Mouse (Mus musculus): ENCODE results near the gene Pcsk7. TPM values are rescaled to one million over a fixed set of nuclear protein-coding genes. Genes with fewer than 3 reads are reported as not detected.
A peak's percentile ranks its signal among the peaks of the same experiment; 100 is the strongest.

Gene Pcsk7
- total and polyA plus RNA-seq, 2 experiments: 27.7 to 29.3 TPM

DNA sequence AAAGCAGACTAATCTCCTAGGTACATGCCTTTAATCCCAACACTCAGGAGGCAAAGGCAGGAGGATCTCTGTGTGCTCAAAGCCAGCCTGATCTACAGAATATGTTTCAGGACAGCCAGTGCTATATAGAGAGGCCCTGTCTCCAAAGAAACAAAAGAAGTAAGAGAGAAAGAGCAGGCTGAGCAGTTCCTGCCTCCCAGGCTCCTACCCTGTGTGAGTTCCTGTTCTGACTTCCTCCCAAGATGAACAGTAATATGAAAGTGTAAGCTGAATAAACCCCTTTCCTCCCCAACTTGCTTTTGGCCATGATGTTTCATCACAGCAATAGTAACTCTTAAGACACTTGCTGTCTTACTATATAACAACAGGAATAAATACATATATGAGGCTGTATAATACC, 12.6 kb upstream of the Pcsk7 start:
- DNase-seq (ENCODE audit: extremely low read depth, low read depth, low spot score): no peak
- TF ChIP-seq CTCF (IDR thresholded peaks at IDR 0.05; ENCODE audit: low read depth, low read length): no peak
- TF ChIP-seq POLR2A (IDR thresholded peaks at IDR 0.05; ENCODE audit: extremely low read depth, insufficient read depth, low read length): no peak
- Histone ChIP-seq H3K79me2 (ENCODE audit: control insufficient read depth, insufficient read depth, low read length) (peaks cover 2% of the 10 kb centered on the region; the same call in 1 of the 2 replicates), H3K27me3 (ENCODE audit: control insufficient read depth, insufficient read depth, low read length) (no peaks in the 10 kb centered on the region), H3K27ac (replicated peaks; ENCODE audit: insufficient read depth, low read depth, low read length) (no peak overlapping the region), H3K36me3 (ENCODE audit: control insufficient read depth, insufficient read depth, low read length) (peaks cover 55% of the 10 kb centered on the region), H3K9ac (ENCODE audit: low read depth, low read length) (no peak overlapping the region), H3K4me1 (ENCODE audit: control insufficient read depth, insufficient read depth, low read length) (no peaks in the 10 kb centered on the region), H3K4me3 (ENCODE audit: insufficient read depth, low read depth, low read length) (no peak overlapping the region)

DNA sequence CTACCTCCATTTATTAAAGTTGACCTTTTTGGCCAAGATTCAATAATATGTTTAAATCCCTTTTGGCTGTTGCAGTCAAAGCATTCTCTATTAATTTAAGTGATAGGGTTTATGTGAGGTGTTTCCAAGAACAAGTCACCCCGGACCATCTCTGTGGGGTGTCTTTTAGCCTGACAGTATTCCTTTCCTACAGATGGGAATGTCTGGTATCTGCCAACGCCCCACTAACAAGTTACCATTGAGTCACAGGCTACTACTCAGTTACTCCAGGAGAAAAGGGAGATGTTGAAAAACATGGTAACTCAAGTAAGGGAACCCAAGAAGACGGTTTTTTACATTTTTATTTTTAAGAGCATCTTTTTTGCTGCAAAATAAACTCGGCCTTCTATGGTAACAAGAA, 1.1 kb upstream of the Pcsk7 start:
- 61% methylated on average over 4 of the region's 4 CpGs for WGBS
- Histone ChIP-seq H3K27ac (replicated peaks; ENCODE audit: insufficient read depth, low read depth, low read length) (peak overlapping the region; percentile 79), H3K79me2 (ENCODE audit: control insufficient read depth, insufficient read depth, low read length) (peaks cover 21% of the 10 kb centered on the region), H3K27me3 (ENCODE audit: control insufficient read depth, insufficient read depth, low read length) (no peaks in the 10 kb centered on the region), H3K4me3 (ENCODE audit: insufficient read depth, low read depth, low read length) (0 out of 2 replicates have a peak overlapping the region, but pooled peaks have one; percentile 95), H3K4me1 (ENCODE audit: control insufficient read depth, insufficient read depth, low read length) (peaks cover 11% of the 10 kb centered on the region), H3K36me3 (ENCODE audit: control insufficient read depth, insufficient read depth, low read length) (peaks cover 11% of the 10 kb centered on the region), H3K9ac (ENCODE audit: low read depth, low read length) (no peak overlapping the region)
- no peak for DNase-seq (ENCODE audit: extremely low read depth, low read depth, low spot score)
- TF ChIP-seq CTCF (IDR thresholded peaks at IDR 0.05; ENCODE audit: low read depth, low read length) (no peak), POLR2A (IDR thresholded peaks at IDR 0.05; ENCODE audit: extremely low read depth, insufficient read depth, low read length) (no peak)

DNA sequence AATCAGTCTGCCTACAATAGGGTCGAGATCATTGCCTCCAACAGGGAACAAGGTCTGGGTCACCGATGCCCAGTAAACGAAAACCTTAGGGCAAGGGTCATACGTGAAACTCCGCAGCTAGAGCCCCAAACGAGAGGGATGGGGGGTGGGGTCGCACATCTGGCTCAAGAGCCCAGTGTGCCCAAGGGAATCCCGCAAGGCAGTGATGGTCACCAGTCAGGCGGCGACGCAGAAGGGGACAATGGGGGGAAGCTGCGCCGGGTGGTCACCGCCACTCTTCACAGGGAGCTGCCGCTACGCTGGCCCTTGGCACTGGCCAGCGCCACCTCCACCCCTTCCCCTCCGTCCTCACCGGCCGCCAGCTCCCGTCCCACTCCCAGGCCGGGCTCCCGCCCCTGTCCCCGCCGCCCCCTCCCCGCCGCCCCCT, 473 bp upstream of the Pcsk7 start:
- H3K4me3 ChIP-seq (ENCODE audit: insufficient read depth, low read depth, low read length): peak overlapping the region; percentile 95
- H3K36me3 ChIP-seq (ENCODE audit: control insufficient read depth, insufficient read depth, low read length): peaks cover 11% of the 10 kb centered on the region
- peak overlapping the region; percentile 88 for H3K9ac ChIP-seq (ENCODE audit: low read depth, low read length)
- TF ChIP-seq POLR2A (IDR thresholded peaks at IDR 0.05; ENCODE audit: extremely low read depth, insufficient read depth, low read length) (0 out of 2 replicates have a peak, but pooled peaks have one; percentile 13), CTCF (IDR thresholded peaks at IDR 0.05; ENCODE audit: low read depth, low read length) (no peak)
- WGBS: under 1% methylated on average over 21 of the region's 27 CpGs
- DNase-seq (ENCODE audit: extremely low read depth, low read depth, low spot score): peak; percentile 84
- H3K27ac ChIP-seq (replicated peaks; ENCODE audit: insufficient read depth, low read depth, low read length): peak overlapping the region; percentile 79
- peaks cover 11% of the 10 kb centered on the region for H3K4me1 ChIP-seq (ENCODE audit: control insufficient read depth, insufficient read depth, low read length)
- no peaks in the 10 kb centered on the region for H3K27me3 ChIP-seq (ENCODE audit: control insufficient read depth, insufficient read depth, low read length)
- H3K79me2 ChIP-seq (ENCODE audit: control insufficient read depth, insufficient read depth, low read length): peaks cover 21% of the 10 kb centered on the region

DNA sequence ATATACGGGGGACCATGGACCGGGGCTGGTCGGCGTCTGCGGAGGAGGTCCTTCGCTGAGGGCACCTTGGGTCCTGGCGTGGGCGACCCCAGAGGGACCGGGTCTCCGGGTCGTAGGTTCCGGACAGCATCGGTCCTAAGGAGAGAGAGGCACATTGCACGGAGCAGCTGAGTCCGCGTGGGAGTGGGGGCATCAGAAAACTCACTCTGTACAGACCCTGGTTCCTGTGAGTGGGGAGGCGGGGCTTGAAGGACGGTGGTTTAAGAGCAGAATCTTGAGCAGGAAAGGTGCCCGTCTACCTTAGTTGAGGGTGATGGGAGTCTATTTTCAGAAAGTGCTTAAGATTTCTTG, 756 bp downstream of the Pcsk7 start:
- Histone ChIP-seq H3K4me3 (ENCODE audit: insufficient read depth, low read depth, low read length) (peak overlapping the region; percentile 95), H3K27me3 (ENCODE audit: control insufficient read depth, insufficient read depth, low read length) (no peaks in the 10 kb centered on the region), H3K27ac (replicated peaks; ENCODE audit: insufficient read depth, low read depth, low read length) (peak overlapping the region; percentile 65), H3K79me2 (ENCODE audit: control insufficient read depth, insufficient read depth, low read length) (peaks cover 21% of the 10 kb centered on the region), H3K4me1 (ENCODE audit: control insufficient read depth, insufficient read depth, low read length) (peaks cover 11% of the 10 kb centered on the region), H3K9ac (ENCODE audit: low read depth, low read length) (peak overlapping the region; percentile 78), H3K36me3 (ENCODE audit: control insufficient read depth, insufficient read depth, low read length) (peaks cover 17% of the 10 kb centered on the region)
- TF ChIP-seq POLR2A (IDR thresholded peaks at IDR 0.05; ENCODE audit: extremely low read depth, insufficient read depth, low read length): no peak
- DNase-seq (ENCODE audit: extremely low read depth, low read depth, low spot score): no peak
- WGBS: under 1% methylated on average over 19 of the region's 19 CpGs

- peaks cover 46% of the 10 kb centered on the region for H3K36me3 ChIP-seq (ENCODE audit: control insufficient read depth, insufficient read depth, low read length)
- no peak overlapping the region for H3K27ac ChIP-seq (replicated peaks; ENCODE audit: insufficient read depth, low read depth, low read length)
- 79% methylated on average over 3 of the region's 3 CpGs for WGBS
- no peak overlapping the region for H3K4me3 ChIP-seq (ENCODE audit: insufficient read depth, low read depth, low read length)
- TF ChIP-seq CTCF (IDR thresholded peaks at IDR 0.05; ENCODE audit: low read depth, low read length) (no peak), POLR2A (IDR thresholded peaks at IDR 0.05; ENCODE audit: extremely low read depth, insufficient read depth, low read length) (no peak)
- no peak overlapping the region for H3K9ac ChIP-seq (ENCODE audit: low read depth, low read length)
- H3K4me1 ChIP-seq (ENCODE audit: control insufficient read depth, insufficient read depth, low read length): peaks cover 8% of the 10 kb centered on the region
- no peak for DNase-seq (ENCODE audit: extremely low read depth, low read depth, low spot score)
- H3K27me3 ChIP-seq (ENCODE audit: control insufficient read depth, insufficient read depth, low read length): no peaks in the 10 kb centered on the region
- H3K79me2 ChIP-seq (ENCODE audit: control insufficient read depth, insufficient read depth, low read length): peaks cover 21% of the 10 kb centered on the region
These were observed 4.7 kb downstream of the Pcsk7 start for GRCm38 (mm10) chr9:45910995-45911394.

DNA sequence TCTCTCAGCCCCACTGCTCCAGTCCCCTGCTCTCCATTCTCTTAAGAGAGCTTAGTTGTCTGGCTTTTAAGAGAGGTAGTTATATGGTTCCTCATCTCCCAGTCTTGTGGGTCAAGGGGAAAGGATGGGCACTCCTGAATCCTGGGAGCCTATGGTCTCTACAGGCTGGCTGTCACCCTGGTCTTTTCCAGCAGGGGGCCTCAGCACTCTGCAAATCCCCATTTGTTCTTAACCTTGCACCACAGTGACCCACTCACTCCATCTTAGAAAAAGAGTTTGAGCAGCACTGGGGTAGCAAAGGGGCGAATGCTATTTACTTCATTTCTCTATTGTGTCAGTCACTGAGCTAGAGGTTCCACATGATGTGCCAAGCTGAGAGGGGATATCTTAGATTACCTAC, 5.4 kb downstream of the Pcsk7 start:
- no peak for TF ChIP-seq POLR2A (IDR thresholded peaks at IDR 0.05; ENCODE audit: extremely low read depth, insufficient read depth, low read length)
- peak; percentile 77 for TF ChIP-seq CTCF (IDR thresholded peaks at IDR 0.05; ENCODE audit: low read depth, low read length)
- no peaks in the 10 kb centered on the region for H3K27me3 ChIP-seq (ENCODE audit: control insufficient read depth, insufficient read depth, low read length)
- WGBS: 58% methylated on average over 1 of the region's 1 CpGs
- peaks cover 11% of the 10 kb centered on the region for H3K4me1 ChIP-seq (ENCODE audit: control insufficient read depth, insufficient read depth, low read length)
- no peak overlapping the region for H3K27ac ChIP-seq (replicated peaks; ENCODE audit: insufficient read depth, low read depth, low read length)
- no peak for DNase-seq (ENCODE audit: extremely low read depth, low read depth, low spot score)
- H3K9ac ChIP-seq (ENCODE audit: low read depth, low read length): no peak overlapping the region
- no peak overlapping the region for H3K4me3 ChIP-seq (ENCODE audit: insufficient read depth, low read depth, low read length)
- H3K79me2 ChIP-seq (ENCODE audit: control insufficient read depth, insufficient read depth, low read length): peaks cover 21% of the 10 kb centered on the region
- H3K36me3 ChIP-seq (ENCODE audit: control insufficient read depth, insufficient read depth, low read length): peaks cover 46% of the 10 kb centered on the region

All from liver, adult 2 months (tissue).